Mouse (Mus musculus) kidney, embryonic 14.5 days (tissue): Measurements from ENCODE around the gene Tmco3. TPM values are rescaled to one million over a fixed set of nuclear protein-coding genes. Genes with fewer than 3 reads are reported as not detected.

Source experiments
- polyA plus RNA-seq: library from polyadenylated mRNA; unstranded; fragments of >200 nt; fragmentation: Nextera tagmentation; extraction: Ambion mirVana; gene quantifications from 2 replicates; pipeline ENCODE4 v1.2.1, GENCODE M21; 2014

The Tmco3 gene
- polyA plus RNA-seq, 1 experiment from 2014 or later, result 40.5 TPM

Other genes starting within 250 kb of the Tmco3 start
- 0.43 and 0.51 TPM in 2 replicates for gene Proz, start 227.3 kb upstream of the Tmco3 start, polyA plus RNA-seq
- 36.2 and 50.3 TPM in 2 replicates for gene Pcid2, start 182.7 kb upstream of the Tmco3 start, polyA plus RNA-seq
- gene Cul4a, start 182.6 kb upstream of the Tmco3 start, polyA plus RNA-seq, result 60.3 and 110 TPM in 2 replicates
- gene Lamp1, start 129.0 kb upstream of the Tmco3 start, polyA plus RNA-seq, result 225 and 306 TPM in 2 replicates
- 19.7 and 20.3 TPM in 2 replicates for gene Grtp1, start 87.6 kb upstream of the Tmco3 start, polyA plus RNA-seq
- not detected in 2 replicates for gene Adprhl1, start 34.0 kb upstream of the Tmco3 start, polyA plus RNA-seq
- gene Dcun1d2, start 59 bp upstream of the Tmco3 start, polyA plus RNA-seq, result 17.4 and 26.4 TPM in 2 replicates
- 146 and 201 TPM in 2 replicates for gene Tfdp1, start 50.6 kb downstream of the Tmco3 start, polyA plus RNA-seq
- gene Atp4b, start 108.6 kb downstream of the Tmco3 start, polyA plus RNA-seq, result not detected in 2 replicates
- gene Grk1, start 116.9 kb downstream of the Tmco3 start, polyA plus RNA-seq, result not detected in 2 replicates
- 0.57 TPM in 1 of 2 replicates, not detected in the other for gene Tmem255b, start 147.0 kb downstream of the Tmco3 start, polyA plus RNA-seq
- gene Gas6, start 206.3 kb downstream of the Tmco3 start, polyA plus RNA-seq, result 12.0 and 18.7 TPM in 2 replicates